Mouse (Mus musculus) MEL (cell line): Measurements from ENCODE around the gene Olfr148. TPM values are rescaled to one million over a fixed set of nuclear protein-coding genes. Genes with fewer than 3 reads are reported as not detected.

Source experiments
- DNase-seq: peaks from one replicate; pipeline ENCODE4 v3.0.0; 2011; ENCODE audit warnings: low read depth, low spot score
- H3K27ac ChIP-seq: 2 replicates; pipeline ENCODE4 v1.5.1; 2012; ENCODE audit warnings: low read depth, mild to moderate bottlenecking, control low read depth, low read length, moderate library complexity; ENCODE audit not compliant: control insufficient read depth
- H3K27me3 ChIP-seq, 2 experiments: fragments of 150-350 bp in 1 of 2; sonication (generic) in 1 of 2; 2 replicates each; pipeline ENCODE4 v1.6.1; 2012; ENCODE audit warnings: low read length in 2 of 2, mild to moderate bottlenecking in 2 of 2, improper control_type of control experiment in 1 of 2, moderate library complexity in 1 of 2; ENCODE audit not compliant: insufficient read depth in 2 of 2, control insufficient read depth in 1 of 2
- H3K36me3 ChIP-seq, 2 experiments: 2 replicates each; pipeline ENCODE4 v1.6.1; 2012 to 2014; ENCODE audit warnings: low read length in 2 of 2, improper control_type of control experiment in 1 of 2, inconsistent platforms in 1 of 2, mild to moderate bottlenecking in 1 of 2; ENCODE audit not compliant: insufficient read depth in 2 of 2, control insufficient read depth in 1 of 2
- H3K4me1 ChIP-seq, 2 experiments: fragments of 150-350 bp in 1 of 2; sonication (generic) in 1 of 2; 2 replicates each; pipeline ENCODE4 v1.6.1; 2012; ENCODE audit warnings: low read length in 2 of 2, improper control_type of control experiment in 1 of 2, mild to moderate bottlenecking in 1 of 2; ENCODE audit not compliant: insufficient read depth in 2 of 2, control insufficient read depth in 1 of 2
- H3K4me3 ChIP-seq, 2 experiments: fragments of 150-350 bp in 1 of 2; sonication (generic) in 1 of 2; 2 replicates each; pipeline ENCODE4 v1.5.1; 2012; ENCODE audit warnings: low read depth in 2 of 2, low read length in 2 of 2, mild to moderate bottlenecking in 2 of 2, moderate library complexity in 2 of 2, control low read depth in 1 of 2, improper control_type of control experiment in 1 of 2; ENCODE audit not compliant: control insufficient read depth in 1 of 2, insufficient read depth in 1 of 2
- H3K79me2 ChIP-seq: 2 replicates; pipeline ENCODE4 v1.6.1; 2012; ENCODE audit warnings: mild to moderate bottlenecking, low read length, moderate library complexity; ENCODE audit not compliant: control insufficient read depth, poor library complexity, insufficient read depth
- H3K9ac ChIP-seq: 2 replicates; pipeline ENCODE4 v1.6.1; 2012; ENCODE audit warnings: low read depth, mild to moderate bottlenecking, control low read depth, low read length, moderate library complexity; ENCODE audit not compliant: control insufficient read depth, poor library complexity, severe bottlenecking
- H3K9me3 ChIP-seq: fragments of 150-350 bp; sonication (generic); replicated peaks from 2 replicates; pipeline ENCODE4 v1.6.1; 2012; ENCODE audit warnings: mild to moderate bottlenecking, low read length, improper control_type of control experiment, moderate library complexity; ENCODE audit not compliant: insufficient read depth
- BHLHE40 ChIP-seq: IDR thresholded peaks from 2 replicates; pipeline ENCODE4 v1.6.1; 2012; ENCODE audit warnings: low read depth, mild to moderate bottlenecking, inconsistent platforms, low read length, improper control_type of control experiment, borderline replicate concordance
- CHD1 ChIP-seq: IDR thresholded peaks from 2 replicates; pipeline ENCODE4 v1.6.1; 2012; ENCODE audit warnings: low read depth, mild to moderate bottlenecking, inconsistent platforms, low read length, improper control_type of control experiment
- CTCF ChIP-seq, 3 experiments: IDR thresholded peaks in 2 of 3; conservative IDR thresholded peaks in 1 of 3; 2 replicates each; pipeline ENCODE4 v1.5.1; 2011 to 2012; ENCODE audit warnings: low read length in 3 of 3, low read depth in 2 of 3, mild to moderate bottlenecking in 2 of 3, improper control_type of control experiment in 1 of 3, inconsistent platforms in 1 of 3, mixed read lengths in 1 of 3, moderate library complexity in 1 of 3; ENCODE audit not compliant: control insufficient read depth in 1 of 3, insufficient read depth in 1 of 3, poor library complexity in 1 of 3, severe bottlenecking in 1 of 3
- E2F4 ChIP-seq: IDR thresholded peaks from 2 replicates; pipeline ENCODE4 v1.6.1; 2011; ENCODE audit warnings: low read depth, low read length, improper control_type of control experiment, borderline replicate concordance
- EP300 ChIP-seq, 2 experiments: IDR thresholded peaks; 2 replicates each; pipeline ENCODE4 v1.6.1; 2011; ENCODE audit warnings: improper control_type of control experiment in 2 of 2, low read length in 2 of 2, low read depth in 1 of 2, mild to moderate bottlenecking in 1 of 2
- JUND ChIP-seq: IDR thresholded peaks from 2 replicates; pipeline ENCODE4 v1.6.1; 2011; ENCODE audit warnings: low read depth, mild to moderate bottlenecking, improper control_type of control experiment, low read length
- MAFK ChIP-seq: IDR thresholded peaks from 2 replicates; pipeline ENCODE4 v1.6.1; 2011; ENCODE audit warnings: low read depth, mild to moderate bottlenecking, low read length, improper control_type of control experiment, borderline replicate concordance
- MAX ChIP-seq: IDR thresholded peaks from 2 replicates; pipeline ENCODE4 v1.6.1; 2011; ENCODE audit warnings: low read length, improper control_type of control experiment
- MEF2A ChIP-seq: IDR thresholded peaks from 2 replicates; pipeline ENCODE4 v1.6.1; 2014; ENCODE audit warnings: low read depth, mild to moderate bottlenecking, inconsistent platforms, low read length, improper control_type of control experiment; ENCODE audit not compliant: poor library complexity, insufficient replicate concordance, severe bottlenecking; ENCODE audit errors: extremely low read depth
- MYB ChIP-seq: IDR thresholded peaks from 2 replicates; pipeline ENCODE4 v1.6.1; 2011; ENCODE audit warnings: mild to moderate bottlenecking, low read depth, low read length, improper control_type of control experiment
- NRF1 ChIP-seq: IDR thresholded peaks from 2 replicates; pipeline ENCODE4 v1.6.1; 2014; ENCODE audit warnings: low read depth, mild to moderate bottlenecking, inconsistent platforms, low read length, improper control_type of control experiment, moderate library complexity; ENCODE audit not compliant: poor library complexity, insufficient read depth, severe bottlenecking
- POLR2AphosphoS2 ChIP-seq: IDR thresholded peaks from 2 replicates; pipeline ENCODE4 v1.6.1; 2011; ENCODE audit warnings: low read length, improper control_type of control experiment
- SIN3A ChIP-seq: IDR thresholded peaks from 2 replicates; pipeline ENCODE4 v1.6.1; 2012; ENCODE audit warnings: low read length, improper control_type of control experiment, inconsistent platforms
- USF1 ChIP-seq: IDR thresholded peaks from 2 replicates; pipeline ENCODE4 v1.6.1; 2014; ENCODE audit warnings: low read depth, mild to moderate bottlenecking, inconsistent platforms, low read length, improper control_type of control experiment, moderate library complexity
- ZKSCAN1 ChIP-seq: IDR thresholded peaks from 2 replicates; pipeline ENCODE4 v1.6.1; 2012; ENCODE audit warnings: low read depth, mild to moderate bottlenecking, inconsistent platforms, low read length, improper control_type of control experiment, moderate library complexity
- polyA plus RNA-seq, 2 experiments: library from polyadenylated mRNA; stranded (reverse) in 1 of 2; unstranded in 1 of 2; fragments of >175 nt in 1 of 2; fragments of >200 nt in 1 of 2; gene quantifications; 2 replicates each; pipeline versions ENCODE4 v1.2.1 to v1.2.4; 2012; ENCODE audit warnings: low replicate concordance in 2 of 2, low read depth in 1 of 2; ENCODE audit not compliant: insufficient read length in 2 of 2, insufficient read depth in 1 of 2, missing spikeins in 1 of 2
- total RNA-seq: library from RNA; depleted of rRNA; stranded (reverse); fragments of 300-350 nt; gene quantifications from 2 replicates; pipeline ENCODE4 v1.2.3, GENCODE M21; 2012

The Olfr148 gene
- total and polyA plus RNA-seq, 3 experiments = not detected

- no peak within 1 kb of the TSS for H3K27ac ChIP-seq
- DNase-seq = no peak
- H3K79me2 ChIP-seq = no peaks in the 10 kb centered on the region
- no peaks in the 10 kb centered on the region for H3K36me3 ChIP-seq
- no peaks in the 10 kb centered on the region for H3K9me3 ChIP-seq
- H3K4me1 ChIP-seq = no peaks in the 10 kb centered on the region
- no peak within 1 kb of the TSS for H3K4me3 ChIP-seq
- no peak for TF ChIP-seq CTCF (IDR thresholded peaks at IDR 0.05 in 2 of 3, conservative IDR thresholded peaks at IDR 0.05 in 1 of 3; ENCODE audit: control insufficient read depth in 1 of 3, insufficient read depth in 1 of 3, low read depth in 2 of 3, low read length in 3 of 3, poor library complexity in 1 of 3, severe bottlenecking in 1 of 3)
- TF ChIP-seq BHLHE40 = no peak
- no peak for TF ChIP-seq USF1
- no peak for TF ChIP-seq POLR2AphosphoS2
- no peak for TF ChIP-seq ZKSCAN1
- no peak for TF ChIP-seq MAFK
- TF ChIP-seq MEF2A = no peak
- no peak for TF ChIP-seq SIN3A
- TF ChIP-seq MYB = no peak
- TF ChIP-seq JUND = no peak
- H3K27me3 ChIP-seq = no peaks in the 10 kb centered on the region
- H3K9ac ChIP-seq = no peak within 1 kb of the TSS
Observed at GRCm38 (mm10) chr9:39644785-39645184, 34.3 kb downstream of the Olfr148 start, which contains the start of gene Olfr961. Gene Olfr961 (plus strand): TSS chr9:39645085.

GRCm38 (mm10) chr9:39647382-39647781, 36.9 kb downstream of the Olfr148 start:
- Histone ChIP-seq H3K27ac (no peak overlapping the region), H3K27me3 (no peaks in the 10 kb centered on the region), H3K9ac (no peak overlapping the region), H3K36me3 (no peaks in the 10 kb centered on the region), H3K79me2 (no peaks in the 10 kb centered on the region), H3K9me3 (no peaks in the 10 kb centered on the region), H3K4me3 (no peak overlapping the region), H3K4me1 (no peaks in the 10 kb centered on the region)
- no peak for DNase-seq
- TF ChIP-seq CHD1 (no peak), MAX (no peak), NRF1 (no peak), MEF2A (no peak), ZKSCAN1 (no peak), EP300 (IDR thresholded peaks at IDR 0.05; ENCODE audit: low read depth in 1 of 2, low read length in 2 of 2) (no peak), E2F4 (no peak)
